Mouse (Mus musculus): ENCODE measurements around the gene Apcs. TPM values are rescaled to one million over a fixed set of nuclear protein-coding genes. Genes with fewer than 3 reads are reported as not detected.

Gene Apcs
- polyA plus RNA-seq (2012; ENCODE audit: insufficient read depth, insufficient read length, missing spikeins) = not detected in 2 replicates

DNA sequence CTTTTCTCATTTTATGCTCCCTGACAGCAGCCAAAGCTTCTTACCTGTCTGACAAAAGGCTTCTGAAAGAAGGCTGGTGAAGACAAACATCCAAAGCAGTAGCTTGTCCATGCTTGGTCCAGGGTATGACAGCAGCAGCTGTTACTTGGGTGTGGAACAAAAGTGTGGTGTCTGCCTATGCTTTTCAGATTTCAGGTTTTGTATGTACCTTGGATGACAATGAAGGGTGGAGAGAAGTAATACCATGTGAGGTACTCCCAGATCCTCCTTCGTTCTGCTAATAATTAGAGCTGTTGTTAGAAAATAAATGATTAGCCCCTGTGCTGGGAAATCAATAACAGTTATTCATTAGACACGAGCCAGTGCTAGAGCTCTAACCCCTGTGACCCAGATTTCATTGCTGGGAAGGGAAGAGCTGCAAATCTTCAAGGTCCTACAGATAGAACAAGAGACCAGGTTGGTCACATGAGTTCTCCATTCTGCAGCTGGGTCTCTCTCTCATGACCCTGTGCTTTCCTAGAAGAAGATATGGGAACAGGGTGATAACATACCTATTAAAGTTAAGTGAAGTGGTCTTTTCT, at the start of gene Apcs:
Apcs (minus strand) TSS at position 265 of the 581 bp plus-strand sequence.
- Histone ChIP-seq H3K27ac (replicated peaks; ENCODE audit: low read depth, low read length) (no peak within 1 kb of the TSS), H3K4me1 (ENCODE audit: control insufficient read depth, insufficient read depth, insufficient read length, low read length) (no peaks in the 10 kb centered on the region), H3K4me3 (ENCODE audit: insufficient read depth, low read depth, low read length) (no peak within 1 kb of the TSS)

- Histone ChIP-seq H3K4me3 (ENCODE audit: insufficient read depth, low read depth, low read length) (no peak overlapping the region), H3K27ac (replicated peaks; ENCODE audit: low read depth, low read length) (no peak overlapping the region), H3K4me1 (ENCODE audit: control insufficient read depth, insufficient read depth, insufficient read length, low read length) (no peaks in the 10 kb centered on the region)
Measured at GRCm38 (mm10) chr1:172932197-172932596, 37.4 kb upstream of the Apcs start.

DNA sequence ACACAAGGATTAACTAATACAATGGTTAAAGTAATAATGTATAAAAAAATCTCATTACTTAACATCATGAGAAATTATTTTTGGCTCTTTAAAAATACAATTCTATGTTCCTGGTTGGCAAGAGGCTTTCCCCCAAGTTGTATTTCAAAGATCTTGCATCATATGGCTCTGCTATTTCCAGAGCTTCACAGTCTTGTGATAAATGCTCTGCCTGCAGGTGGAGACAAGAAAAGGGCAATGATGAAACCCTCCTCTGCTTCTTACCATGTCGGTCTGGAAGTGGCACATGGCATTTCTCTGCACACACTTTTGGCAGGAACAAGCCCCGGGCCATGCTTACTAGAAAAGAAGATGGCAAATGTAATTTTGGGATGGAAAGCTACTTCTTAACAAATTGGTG, 23.6 kb upstream of the Apcs start:
- Histone ChIP-seq H3K4me3 (ENCODE audit: insufficient read depth, low read depth, low read length) (no peak overlapping the region), H3K4me1 (ENCODE audit: control insufficient read depth, insufficient read depth, insufficient read length, low read length) (no peaks in the 10 kb centered on the region), H3K27ac (replicated peaks; ENCODE audit: low read depth, low read length) (no peak overlapping the region)

GRCm38 (mm10) chr1:172917115-172917514, 22.3 kb upstream of the Apcs start:
- Histone ChIP-seq H3K4me1 (ENCODE audit: control insufficient read depth, insufficient read depth, insufficient read length, low read length) (no peaks in the 10 kb centered on the region), H3K4me3 (ENCODE audit: insufficient read depth, low read depth, low read length) (no peak overlapping the region), H3K27ac (replicated peaks; ENCODE audit: low read depth, low read length) (no peak overlapping the region)

- H3K4me3 ChIP-seq (ENCODE audit: insufficient read depth, low read depth, low read length) = no peak overlapping the region
- H3K27ac ChIP-seq (replicated peaks; ENCODE audit: low read depth, low read length) = peak overlapping the region; percentile 28; the same call in 1 of the 2 replicates
- H3K4me1 ChIP-seq (ENCODE audit: control insufficient read depth, insufficient read depth, insufficient read length, low read length) = no peaks in the 10 kb centered on the region
Measured at GRCm38 (mm10) chr1:172903313-172903712, 8.5 kb upstream of the Apcs start.

DNA sequence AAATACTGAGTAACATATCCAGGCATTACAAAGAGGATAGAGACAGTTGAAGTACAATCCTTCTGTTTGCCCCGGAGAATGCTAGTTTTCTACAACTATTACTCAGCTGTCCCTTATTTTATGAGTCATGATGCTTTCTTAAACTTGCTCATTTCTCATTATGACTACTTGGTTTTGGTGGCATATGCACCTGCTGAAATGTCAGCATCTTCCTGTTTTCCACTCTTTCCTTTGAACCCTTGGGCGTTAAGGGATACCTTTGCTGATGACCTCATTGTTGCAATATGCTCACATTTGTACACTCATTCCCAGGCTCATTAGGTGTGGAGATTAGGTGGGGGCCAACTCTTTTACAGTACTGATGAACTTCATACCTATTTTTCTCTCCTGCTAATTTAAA, 594 bp upstream of the Apcs start:
- Histone ChIP-seq H3K4me3 (ENCODE audit: insufficient read depth, low read depth, low read length) (no peak overlapping the region), H3K4me1 (ENCODE audit: control insufficient read depth, insufficient read depth, insufficient read length, low read length) (no peaks in the 10 kb centered on the region), H3K27ac (replicated peaks; ENCODE audit: low read depth, low read length) (no peak overlapping the region)

GRCm38 (mm10) chr1:172876675-172877074, 18.2 kb downstream of the Apcs start:
- no peak overlapping the region for H3K27ac ChIP-seq (replicated peaks; ENCODE audit: low read depth, low read length)
- no peaks in the 10 kb centered on the region for H3K4me1 ChIP-seq (ENCODE audit: control insufficient read depth, insufficient read depth, insufficient read length, low read length)
- H3K4me3 ChIP-seq (ENCODE audit: insufficient read depth, low read depth, low read length) = no peak overlapping the region

DNA sequence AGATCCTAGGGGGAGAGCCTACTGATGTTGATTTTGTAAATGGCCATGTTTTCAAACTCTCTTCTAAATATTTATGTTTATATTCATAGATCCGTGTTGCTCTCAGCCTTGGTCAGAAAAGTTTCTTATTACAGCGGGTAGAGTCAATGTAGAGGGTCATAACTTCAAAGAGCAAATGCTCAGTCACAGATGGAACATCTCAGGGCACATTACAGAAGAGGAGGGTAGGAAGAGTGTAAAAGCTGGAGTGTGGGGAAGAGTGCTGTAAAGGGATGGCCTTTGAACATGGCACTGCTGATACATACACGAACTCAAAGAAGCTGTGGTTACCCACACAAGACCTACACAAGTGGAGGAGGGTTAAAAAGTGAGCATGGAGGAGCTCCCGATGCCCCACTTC, 19.6 kb downstream of the Apcs start:
- Histone ChIP-seq H3K27ac (replicated peaks; ENCODE audit: low read depth, low read length) (no peak overlapping the region), H3K4me3 (ENCODE audit: insufficient read depth, low read depth, low read length) (no peak overlapping the region), H3K4me1 (ENCODE audit: control insufficient read depth, insufficient read depth, insufficient read length, low read length) (no peaks in the 10 kb centered on the region)

- H3K4me3 ChIP-seq (ENCODE audit: insufficient read depth, low read depth, low read length) = no peak overlapping the region
- H3K4me1 ChIP-seq (ENCODE audit: control insufficient read depth, insufficient read depth, insufficient read length, low read length) = no peaks in the 10 kb centered on the region
- H3K27ac ChIP-seq (replicated peaks; ENCODE audit: low read depth, low read length) = no peak overlapping the region
Measured at GRCm38 (mm10) chr1:172848171-172848570, 46.7 kb downstream of the Apcs start.

- H3K4me3 ChIP-seq (ENCODE audit: insufficient read depth, low read depth, low read length) = no peak overlapping the region
- no peaks in the 10 kb centered on the region for H3K4me1 ChIP-seq (ENCODE audit: control insufficient read depth, insufficient read depth, insufficient read length, low read length)
- H3K27ac ChIP-seq (replicated peaks; ENCODE audit: low read depth, low read length) = no peak overlapping the region
Measured at GRCm38 (mm10) chr1:172847044-172847761, 47.6 kb downstream of the Apcs start.

Other genes with a start within 250 kb of the Apcs start
- not detected in 2 replicates for gene Crp, start 197.0 kb downstream of the Apcs start, polyA plus RNA-seq (2012; ENCODE audit: insufficient read depth, insufficient read length, missing spikeins)
- not detected in 2 replicates for gene Olfr16, start 55.4 kb upstream of the Apcs start, polyA plus RNA-seq (2012; ENCODE audit: insufficient read depth, insufficient read length, missing spikeins)
- gene Olfr1408, start 242.3 kb upstream of the Apcs start, polyA plus RNA-seq (2012; ENCODE audit: insufficient read depth, insufficient read length, missing spikeins) = not detected in 2 replicates

Measured in brown adipose tissue, adult 24 weeks (tissue).